Mouse (Mus musculus) heart, adult 2 months (tissue): ENCODE measurements around the gene Mfsd11. TPM values are rescaled to one million over a fixed set of nuclear protein-coding genes. Genes with fewer than 3 reads are reported as not detected.

Experiments
- DNase-seq, 2 experiments: peaks; one replicate each; pipeline ENCODE4 v3.0.0; 2021
- H3K27ac ChIP-seq: fragments of 200-600 bp; 2 replicates; pipeline ENCODE4 v1.8.1; 2022
- H3K27me3 ChIP-seq: fragments of 200-500 bp; 2 replicates; pipeline ENCODE4 v1.6.1; 2012; ENCODE audit warnings: mild to moderate bottlenecking, low read length, inconsistent platforms, mixed read lengths; ENCODE audit not compliant: control insufficient read depth, insufficient read depth
- H3K36me3 ChIP-seq: fragments of 200-500 bp; 2 replicates; pipeline ENCODE4 v1.6.1; 2012; ENCODE audit warnings: low read length, inconsistent platforms; ENCODE audit not compliant: control insufficient read depth, insufficient read depth
- H3K4me1 ChIP-seq: fragments of 200-500 bp; 2 replicates; pipeline ENCODE4 v1.6.1; 2011; ENCODE audit warnings: low read length; ENCODE audit not compliant: control insufficient read depth, insufficient read depth
- H3K4me3 ChIP-seq: fragments of 200-600 bp; 2 replicates; pipeline ENCODE4 v1.8.1; 2022
- H3K79me2 ChIP-seq: fragments of 200-500 bp; replicated peaks from 2 replicates; pipeline ENCODE4 v1.6.1; 2012; ENCODE audit warnings: mild to moderate bottlenecking, inconsistent platforms, low read length, moderate library complexity, mixed read lengths; ENCODE audit not compliant: control insufficient read depth, insufficient read depth
- H3K9ac ChIP-seq: fragments of 200-500 bp; 2 replicates; pipeline ENCODE4 v1.6.1; 2012; ENCODE audit warnings: low read depth, mild to moderate bottlenecking, control low read depth, inconsistent platforms, low read length, mixed read lengths
- CTCF ChIP-seq: fragments of 200-600 bp; IDR thresholded peaks from 2 replicates; pipeline ENCODE4 v1.8.1; 2022; ENCODE audit warnings: antibody characterized with exemption, mild to moderate bottlenecking, moderate library complexity
- EP300 ChIP-seq: fragments of 200-500 bp; IDR thresholded peaks from 2 replicates; pipeline ENCODE4 v1.6.1; 2011; ENCODE audit warnings: low read depth, low read length, control low read depth; ENCODE audit not compliant: insufficient read depth
- POLR2A ChIP-seq: fragments of 200-500 bp; IDR thresholded peaks from 2 replicates; pipeline ENCODE4 v1.6.1; 2011; ENCODE audit warnings: mild to moderate bottlenecking, low read depth, low read length, control low read depth; ENCODE audit not compliant: insufficient read depth
- WGBS: fragments of 180-500 bp; shearing (Covaris S2); methylation state at CpG from one replicate; pipeline ENCODE4 v1.1.7; 2018; 5-methylcytosine and 5-hydroxymethylcytosine counted together
- intact Hi-C: fragments of 180-260 bp; cut with DNase I; formaldehyde crosslinking; loops from one replicate; pipeline ENCODE4 v1.15.1; 2025
- polyA plus RNA-seq: library from polyadenylated mRNA; depleted of rRNA; stranded (reverse); fragments of >200 nt; gene quantifications from 2 replicates; pipeline ENCODE4 v1.2.3, GENCODE M21; 2012
- total RNA-seq, 2 experiments: library from RNA; stranded (reverse); gene quantifications; 2 replicates each; pipeline ENCODE4 v1.2.3; 2021

The Mfsd11 gene
- total and polyA plus RNA-seq, 3 experiments: 23.8 to 33.5 (median 29.9) TPM

GRCm38 (mm10) chr11:116832172-116832685, 20.0 kb upstream of the Mfsd11 start:
- Histone ChIP-seq H3K27me3 (no peaks in the 10 kb centered on the region), H3K4me3 (no peak overlapping the region), H3K36me3 (no peaks in the 10 kb centered on the region), H3K27ac (no peak overlapping the region), H3K9ac (no peak overlapping the region), H3K79me2 (no peaks in the 10 kb centered on the region), H3K4me1 (peaks cover 2% of the 10 kb centered on the region)
- 55% methylated on average over 4 of the region's 4 CpGs for WGBS
- intact Hi-C loops: no loop called here
- DNase-seq: no peak
- no peak for TF ChIP-seq CTCF
- TF ChIP-seq EP300: no peak
- TF ChIP-seq POLR2A: no peak

GRCm38 (mm10) chr11:116834954-116835353, 17.3 kb upstream of the Mfsd11 start:
- H3K27me3 ChIP-seq: no peaks in the 10 kb centered on the region
- H3K27ac ChIP-seq: no peak overlapping the region
- H3K36me3 ChIP-seq: no peaks in the 10 kb centered on the region; the same call in 1 of the 2 replicates
- 85% methylated on average over 1 of the region's 1 CpGs for WGBS
- intact Hi-C loops: no loop called here
- TF ChIP-seq CTCF (no peak), EP300 (no peak), POLR2A (no peak)
- H3K9ac ChIP-seq: no peak overlapping the region
- no peaks in the 10 kb centered on the region; the same call in 1 of the 2 replicates for H3K79me2 ChIP-seq
- H3K4me3 ChIP-seq: no peak overlapping the region
- no peaks in the 10 kb centered on the region for H3K4me1 ChIP-seq
- DNase-seq: no peak

GRCm38 (mm10) chr11:116836283-116836682, 16.0 kb upstream of the Mfsd11 start:
- intact Hi-C loops: no loop called here
- TF ChIP-seq EP300: no peak
- no peak for TF ChIP-seq CTCF
- TF ChIP-seq POLR2A: no peak
- Histone ChIP-seq H3K4me1 (peaks cover 5% of the 10 kb centered on the region), H3K27ac (no peak overlapping the region), H3K79me2 (no peaks in the 10 kb centered on the region; the same call in 1 of the 2 replicates), H3K36me3 (peaks cover 7% of the 10 kb centered on the region), H3K27me3 (no peaks in the 10 kb centered on the region), H3K9ac (no peak overlapping the region), H3K4me3 (no peak overlapping the region)
- 88% methylated on average over 4 of the region's 4 CpGs for WGBS
- no peak for DNase-seq

GRCm38 (mm10) chr11:116837441-116837840, 14.8 kb upstream of the Mfsd11 start:
- no peak overlapping the region for H3K9ac ChIP-seq
- no peaks in the 10 kb centered on the region; the same call in 1 of the 2 replicates for H3K79me2 ChIP-seq
- DNase-seq: no peak
- H3K27ac ChIP-seq: no peak overlapping the region
- H3K27me3 ChIP-seq: no peaks in the 10 kb centered on the region
- 88% methylated on average over 10 of the region's 10 CpGs for WGBS
- intact Hi-C loops: no loop called here
- no peak for TF ChIP-seq POLR2A
- TF ChIP-seq EP300: no peak
- TF ChIP-seq CTCF: no peak
- peaks cover 12% of the 10 kb centered on the region for H3K36me3 ChIP-seq
- no peak overlapping the region for H3K4me3 ChIP-seq
- H3K4me1 ChIP-seq: peaks cover 5% of the 10 kb centered on the region

GRCm38 (mm10) chr11:116838936-116839335, 13.3 kb upstream of the Mfsd11 start:
- H3K4me3 ChIP-seq: no peak overlapping the region
- peak in 1 of 2 experiments; percentile 44 for DNase-seq
- H3K9ac ChIP-seq: no peak overlapping the region
- peak overlapping the region; percentile 8; the same call in 1 of the 2 replicates for H3K27ac ChIP-seq
- peaks cover 12% of the 10 kb centered on the region for H3K36me3 ChIP-seq
- no peaks in the 10 kb centered on the region for H3K27me3 ChIP-seq
- WGBS: 70% methylated on average over 14 of the region's 14 CpGs
- no peaks in the 10 kb centered on the region; the same call in 1 of the 2 replicates for H3K79me2 ChIP-seq
- H3K4me1 ChIP-seq: peaks cover 5% of the 10 kb centered on the region
- no peak for TF ChIP-seq POLR2A
- peak; percentile 23 for TF ChIP-seq CTCF
- intact Hi-C loops: no loop called here

GRCm38 (mm10) chr11:116839601-116840000, 12.6 kb upstream of the Mfsd11 start:
- H3K79me2 ChIP-seq: no peaks in the 10 kb centered on the region; the same call in 1 of the 2 replicates
- DNase-seq: no peak
- TF ChIP-seq POLR2A (no peak), EP300 (no peak), CTCF (no peak)
- peaks cover 12% of the 10 kb centered on the region for H3K36me3 ChIP-seq
- no peak overlapping the region for H3K27ac ChIP-seq
- H3K4me1 ChIP-seq: peaks cover 5% of the 10 kb centered on the region
- WGBS: 64% methylated on average over 7 of the region's 7 CpGs
- intact Hi-C loops: no loop called here
- H3K4me3 ChIP-seq: no peak overlapping the region
- no peak overlapping the region for H3K9ac ChIP-seq
- no peaks in the 10 kb centered on the region for H3K27me3 ChIP-seq
